Mouse (Mus musculus) limb, embryonic 14.5 days (tissue): ENCODE measurements around the gene Pomp. TPM values are rescaled to one million over a fixed set of nuclear protein-coding genes. Genes with fewer than 3 reads are reported as not detected.

Experiments
- ATAC-seq: fragments of 200-750 bp; cut with Nextera tagmentation; 2 replicates; pipeline ENCODE4 v1.8.0; 2017; ENCODE audit warnings: low read depth, moderate number of reproducible peaks, moderate TSS enrichment; ENCODE audit not compliant: low FRiP score
- DNase-seq: peaks from one replicate; pipeline ENCODE4 v3.0.0-alpha.2; 2015; ENCODE audit warnings: low spot score
- H3K27ac ChIP-seq: fragments of 300-500 bp; sonication (generic); replicated peaks from 2 replicates; pipeline ENCODE4 v1.5.1; 2014; ENCODE audit warnings: low read depth, mild to moderate bottlenecking, low read length, moderate library complexity, mixed read lengths
- H3K27me3 ChIP-seq: fragments of 300-500 bp; sonication (generic); 2 replicates; pipeline ENCODE4 v1.6.1; 2014; ENCODE audit warnings: low read length, mixed read lengths; ENCODE audit not compliant: control insufficient read depth, insufficient read depth
- H3K36me3 ChIP-seq: fragments of 300-500 bp; sonication (generic); 2 replicates; pipeline ENCODE4 v1.6.1; 2014; ENCODE audit warnings: mild to moderate bottlenecking, low read length, moderate library complexity, mixed read lengths; ENCODE audit not compliant: control insufficient read depth, insufficient read depth
- H3K4me1 ChIP-seq: fragments of 300-500 bp; sonication (generic); 2 replicates; pipeline ENCODE4 v1.6.1; 2014; ENCODE audit warnings: antibody characterized with exemption, low read length, mixed read lengths; ENCODE audit not compliant: control insufficient read depth, insufficient read depth
- H3K4me2 ChIP-seq: fragments of 300-500 bp; sonication (generic); replicated peaks from 2 replicates; pipeline ENCODE4 v1.6.1; 2014; ENCODE audit warnings: low read depth, mild to moderate bottlenecking, low read length, moderate library complexity; ENCODE audit not compliant: severe bottlenecking
- H3K4me3 ChIP-seq: fragments of 300-500 bp; sonication (generic); replicated peaks from 2 replicates; pipeline ENCODE4 v1.5.1; 2014; ENCODE audit warnings: low read length
- H3K9ac ChIP-seq: fragments of 300-500 bp; sonication (generic); 2 replicates; pipeline ENCODE4 v1.6.1; 2014; ENCODE audit warnings: mild to moderate bottlenecking, low read depth, low read length, moderate library complexity; ENCODE audit not compliant: severe bottlenecking
- H3K9me3 ChIP-seq: fragments of 300-500 bp; sonication (generic); 2 replicates; pipeline ENCODE4 v1.6.1; 2016; ENCODE audit warnings: low read length; ENCODE audit not compliant: control insufficient read depth
- POLR2A ChIP-seq: fragments of 200-500 bp; IDR thresholded peaks from 2 replicates; pipeline ENCODE4 v1.8.0; 2012; ENCODE audit warnings: inconsistent platforms, mild to moderate bottlenecking, moderate library complexity, borderline replicate concordance; ENCODE audit not compliant: insufficient read depth, insufficient read length; ENCODE audit errors: extremely low read depth
- WGBS: fragments of 180-500 bp; shearing (Covaris S2); extraction: QIAGEN DNeasy Blood & Tissue Kit; methylation state at CpG from one replicate; pipeline ENCODE4 v1.1.7; 2014; 5-methylcytosine and 5-hydroxymethylcytosine counted together
- polyA plus RNA-seq, 2 experiments: library from polyadenylated mRNA; depleted of rRNA in 1 of 2; stranded (reverse) in 1 of 2; unstranded in 1 of 2; fragments of >200 nt; fragmentation: Nextera tagmentation in 1 of 2; extraction: Ambion mirVana in 1 of 2; gene quantifications; 2 replicates each; pipeline versions ENCODE4 v1.2.1 to v1.2.3; 2012 to 2014

Gene Pomp
- polyA plus RNA-seq, 2 experiments = 270 to 484 TPM

GRCm38 (mm10) chr5:147871091-147871820 lies 11.0 kb downstream of the Pomp start:
- Histone ChIP-seq H3K36me3 (peaks cover 96% of the 10 kb centered on the region), H3K4me1 (no peaks in the 10 kb centered on the region)
- TF ChIP-seq POLR2A = no peak

GRCm38 (mm10) chr5:147874491-147875065 lies 14.3 kb downstream of the Pomp start:
- no peak overlapping the region for H3K4me3 ChIP-seq
- H3K9me3 ChIP-seq = no peaks in the 10 kb centered on the region
- H3K4me2 ChIP-seq = no peak overlapping the region
- H3K9ac ChIP-seq = no peak overlapping the region
- H3K27me3 ChIP-seq = no peaks in the 10 kb centered on the region
- 95% methylated on average over 18 of the region's 18 CpGs for WGBS
- H3K4me1 ChIP-seq = no peaks in the 10 kb centered on the region
- TF ChIP-seq POLR2A = no peak
- no peak overlapping the region for H3K27ac ChIP-seq
- ATAC-seq (no peak), DNase-seq (no peak)
- H3K36me3 ChIP-seq = peaks cover 86% of the 10 kb centered on the region

More at GRCm38 (mm10) chr5:147871091-147871820, 11.0 kb downstream of the Pomp start:
- WGBS = 87% methylated on average over 15 of the region's 15 CpGs
- Histone ChIP-seq H3K9ac (no peak overlapping the region), H3K4me3 (no peak overlapping the region), H3K4me2 (no peak overlapping the region), H3K27ac (no peak overlapping the region), H3K9me3 (no peaks in the 10 kb centered on the region), H3K27me3 (no peaks in the 10 kb centered on the region)
- no peak for DNase-seq
- ATAC-seq = no peak

- no peaks in the 10 kb centered on the region for H3K9me3 ChIP-seq
- H3K4me1 ChIP-seq = no peaks in the 10 kb centered on the region
- 95% methylated on average over 8 of the region's 8 CpGs for WGBS
- H3K27me3 ChIP-seq = no peaks in the 10 kb centered on the region
- DNase-seq = no peak
- H3K27ac ChIP-seq = no peak overlapping the region
- no peak overlapping the region for H3K4me2 ChIP-seq
- H3K9ac ChIP-seq = no peak overlapping the region
- ATAC-seq = no peak
- no peak overlapping the region for H3K4me3 ChIP-seq
- H3K36me3 ChIP-seq = peaks cover 86% of the 10 kb centered on the region
- TF ChIP-seq POLR2A = no peak
These were observed 14.9 kb downstream of the Pomp start for GRCm38 (mm10) chr5:147875210-147875609.

GRCm38 (mm10) chr5:147877520-147877919 lies 17.3 kb downstream of the Pomp start:
- ATAC-seq = no peak
- WGBS = 82% methylated on average over 6 of the region's 6 CpGs
- peaks cover 72% of the 10 kb centered on the region for H3K36me3 ChIP-seq

GRCm38 (mm10) chr5:147879971-147880682 lies 19.9 kb downstream of the Pomp start:
- no peaks in the 10 kb centered on the region for H3K4me1 ChIP-seq
- H3K36me3 ChIP-seq = peaks cover 47% of the 10 kb centered on the region
- no peaks in the 10 kb centered on the region for H3K9me3 ChIP-seq
- WGBS = 92% methylated on average over 17 of the region's 17 CpGs
- no peak for TF ChIP-seq POLR2A
- ATAC-seq (no peak), DNase-seq (no peak)
- no peak overlapping the region for H3K4me3 ChIP-seq
- H3K27me3 ChIP-seq = no peaks in the 10 kb centered on the region
- H3K27ac ChIP-seq = no peak overlapping the region
- no peak overlapping the region for H3K9ac ChIP-seq
- no peak overlapping the region for H3K4me2 ChIP-seq

More at GRCm38 (mm10) chr5:147877520-147877919, 17.3 kb downstream of the Pomp start:
- Histone ChIP-seq H3K9ac (no peak overlapping the region), H3K9me3 (no peaks in the 10 kb centered on the region), H3K27me3 (no peaks in the 10 kb centered on the region), H3K4me3 (no peak overlapping the region), H3K27ac (no peak overlapping the region), H3K4me2 (no peak overlapping the region), H3K4me1 (no peaks in the 10 kb centered on the region)
- TF ChIP-seq POLR2A = no peak
- DNase-seq = no peak
